Mouse (Mus musculus) cerebellum, adult 2 months (tissue): ENCODE data around the gene Gpr62. TPM values are rescaled to one million over a fixed set of nuclear protein-coding genes. Genes with fewer than 3 reads are reported as not detected.
A peak's percentile ranks its signal among the peaks of the same experiment; 100 is the strongest.

Experiments used
- DNase-seq, 2 experiments: peaks; one replicate each; pipeline ENCODE4 v3.0.0; 2021
- H3K27ac ChIP-seq: fragments of 200-500 bp; 2 replicates; pipeline ENCODE4 v1.5.1; 2012; ENCODE audit warnings: low read length, control low read depth, inconsistent platforms; ENCODE audit not compliant: insufficient read depth
- H3K27me3 ChIP-seq: fragments of 200-500 bp; 2 replicates; pipeline ENCODE4 v1.6.1; 2012; ENCODE audit warnings: inconsistent platforms, mild to moderate bottlenecking, low read length, moderate library complexity; ENCODE audit not compliant: control insufficient read depth, insufficient read depth
- H3K4me1 ChIP-seq: fragments of 200-500 bp; 2 replicates; pipeline ENCODE4 v1.6.1; 2011; ENCODE audit warnings: low read length; ENCODE audit not compliant: control insufficient read depth, insufficient read depth
- H3K4me3 ChIP-seq: fragments of 200-500 bp; replicated peaks from 2 replicates; pipeline ENCODE3; 2011; ENCODE audit warnings: mild to moderate bottlenecking, low read depth, low read length, control low read depth; ENCODE audit not compliant: insufficient read depth
- CTCF ChIP-seq: fragments of 200-500 bp; IDR thresholded peaks from 2 replicates; pipeline ENCODE4 v1.5.1; 2011; ENCODE audit warnings: low read depth, mild to moderate bottlenecking, control low read depth, low read length, moderate library complexity, borderline replicate concordance; ENCODE audit not compliant: insufficient read depth
- POLR2A ChIP-seq: fragments of 200-500 bp; IDR thresholded peaks from 2 replicates; pipeline ENCODE4 v1.6.1; 2011; ENCODE audit warnings: low read length, control low read depth, borderline replicate concordance; ENCODE audit not compliant: insufficient read depth
- WGBS: fragments of 180-500 bp; shearing (Covaris S2); methylation state at CpG from one replicate; pipeline ENCODE4 v1.1.7; 2018; 5-methylcytosine and 5-hydroxymethylcytosine counted together
- polyA plus RNA-seq: library from polyadenylated mRNA; depleted of rRNA; stranded (reverse); fragments of >200 nt; gene quantifications from 2 replicates; pipeline ENCODE4 v1.2.3, GENCODE M21; 2012

Gene Gpr62
- polyA plus RNA-seq, 1 experiment = 30.7 TPM

DNA sequence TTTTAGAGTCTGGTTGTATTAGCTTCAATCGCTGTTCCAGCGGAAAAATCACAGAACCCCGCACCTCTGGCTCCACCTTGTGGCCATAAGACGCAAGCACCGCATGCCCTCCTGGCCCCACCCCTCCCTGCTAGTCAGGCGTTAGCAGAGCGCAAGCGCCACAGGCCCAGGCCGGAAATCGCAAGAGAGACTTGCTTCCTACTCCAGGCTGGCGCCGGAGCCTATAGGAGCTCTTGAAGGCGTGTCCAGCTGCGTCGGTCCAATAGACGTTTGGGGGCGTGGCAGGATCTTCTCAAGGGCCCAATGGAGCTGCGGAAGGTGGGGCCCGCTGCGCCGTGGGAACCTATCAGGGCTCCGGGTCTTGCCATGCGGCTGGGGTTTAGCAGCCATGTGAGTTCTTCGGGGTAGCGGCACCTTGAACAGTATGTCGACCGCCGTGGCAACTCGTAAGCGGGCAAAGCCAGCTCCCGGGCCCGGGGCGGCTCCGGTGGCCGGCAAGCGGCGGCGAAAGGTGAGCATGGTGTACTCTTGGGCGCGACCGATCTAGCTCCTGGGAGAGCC, 11.3 kb upstream of the Gpr62 start, which contains the start of gene Parp3:
TSS of gene Parp3 (minus strand) at position 26 of the 561 bp plus-strand sequence.
- WGBS = under 1% methylated on average over 41 of the region's 41 CpGs
- peak; percentile 100 for DNase-seq
- 0 out of 2 replicates have a peak, but pooled peaks have one; percentile 36 for TF ChIP-seq POLR2A
- peak; percentile 97 for TF ChIP-seq CTCF
- Histone ChIP-seq H3K4me3 (peak within 1 kb of the TSS; percentile 87), H3K4me1 (peaks cover 23% of the 10 kb centered on the region), H3K27ac (peak within 1 kb of the TSS; percentile 41), H3K27me3 (no peaks in the 10 kb centered on the region)

DNA sequence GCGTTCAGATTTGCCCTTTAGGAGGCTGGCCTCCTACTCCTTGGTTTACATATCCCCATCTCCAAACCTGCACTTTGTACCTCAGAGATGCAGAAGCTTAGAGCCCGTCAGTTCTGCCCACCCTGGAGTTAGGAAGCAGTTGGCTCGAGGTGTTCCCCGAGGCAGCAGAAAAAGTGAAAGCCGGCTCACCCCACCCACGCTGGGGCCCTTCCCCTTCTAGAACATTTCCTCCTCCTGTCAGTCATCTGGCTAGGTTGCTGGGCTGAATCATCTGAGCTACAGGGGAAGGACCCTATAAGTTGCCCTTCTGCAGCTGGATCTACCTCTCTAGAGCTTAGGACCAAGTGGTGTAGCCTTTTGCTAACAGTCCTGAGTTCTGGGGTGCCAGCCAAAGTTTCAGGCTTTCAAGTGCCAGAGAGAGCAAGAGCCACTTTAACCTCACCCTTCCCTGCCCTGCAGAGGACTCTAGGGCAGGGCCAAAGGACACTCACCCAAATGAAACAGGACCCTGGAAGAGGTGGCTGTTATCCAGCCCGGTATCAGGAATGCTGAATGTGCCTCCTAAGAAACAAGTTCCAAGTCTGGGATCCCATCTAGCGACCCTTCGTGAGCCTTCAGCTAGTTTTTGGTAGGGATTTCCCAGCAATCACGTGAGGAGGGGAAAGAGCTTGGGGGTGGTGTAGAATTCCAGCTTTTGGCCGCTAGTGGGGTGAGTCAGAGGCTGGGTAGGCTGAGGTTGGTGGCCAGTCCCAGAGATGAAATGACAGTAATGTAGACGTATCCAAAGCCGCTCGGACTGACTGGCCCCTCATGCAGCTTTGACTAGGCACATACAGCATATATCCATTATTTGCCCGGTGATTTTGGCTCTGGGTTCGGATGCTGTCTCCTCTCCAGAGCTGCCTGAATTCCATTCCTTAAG, 10.5 kb upstream of the Gpr62 start:
- Histone ChIP-seq H3K27ac (peak overlapping the region; percentile 41), H3K4me1 (peaks cover 23% of the 10 kb centered on the region), H3K27me3 (no peaks in the 10 kb centered on the region), H3K4me3 (peak overlapping the region; percentile 43)
- no peak for TF ChIP-seq POLR2A
- no peak for TF ChIP-seq CTCF
- 27% methylated on average over 16 of the region's 16 CpGs for WGBS
- no peak for DNase-seq

DNA sequence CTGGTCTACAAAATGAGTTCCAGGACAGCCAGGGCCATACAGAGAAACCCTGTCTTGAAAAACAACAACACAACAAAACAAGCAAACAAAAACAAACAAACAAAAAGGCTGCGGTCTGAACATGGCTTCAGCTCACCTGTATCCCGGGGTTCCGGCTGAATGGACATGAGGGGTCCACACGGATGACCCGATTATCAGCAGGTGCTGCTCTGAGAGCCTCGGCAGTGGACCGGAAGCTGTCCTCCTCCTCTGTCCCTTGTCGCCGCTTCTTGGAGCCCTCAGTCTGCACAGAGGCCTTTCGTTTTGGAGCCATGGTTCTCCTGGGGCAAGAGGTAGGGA, 9.9 kb upstream of the Gpr62 start, which contains the start of gene Rrp9:
TSS of gene Rrp9 (plus strand) at position 301 of the 339 bp plus-strand sequence.
- Histone ChIP-seq H3K27ac (peak within 1 kb of the TSS; percentile 41), H3K27me3 (no peaks in the 10 kb centered on the region), H3K4me1 (peaks cover 23% of the 10 kb centered on the region), H3K4me3 (peak within 1 kb of the TSS; percentile 43)
- no peak for TF ChIP-seq CTCF
- no peak for TF ChIP-seq POLR2A
- peak in 1 of 2 experiments; percentile 21 for DNase-seq
- WGBS = 82% methylated on average over 10 of the region's 10 CpGs

- WGBS = 70% methylated on average over 7 of the region's 7 CpGs
- no peak overlapping the region for H3K4me3 ChIP-seq
- no peak for TF ChIP-seq CTCF
- no peak for TF ChIP-seq POLR2A
- H3K27ac ChIP-seq = no peak overlapping the region
- no peaks in the 10 kb centered on the region for H3K27me3 ChIP-seq
- H3K4me1 ChIP-seq = peaks cover 23% of the 10 kb centered on the region
- peak in 1 of 2 experiments; percentile 27 for DNase-seq
These were observed 9.3 kb upstream of the Gpr62 start for GRCm38 (mm10) chr9:106475046-106475445.

- Histone ChIP-seq H3K27ac (no peak overlapping the region), H3K4me3 (no peak overlapping the region), H3K27me3 (no peaks in the 10 kb centered on the region), H3K4me1 (peaks cover 18% of the 10 kb centered on the region)
- peak; percentile 79 to 81 for DNase-seq
- 13% methylated on average over 6 of the region's 6 CpGs for WGBS
- TF ChIP-seq POLR2A (0 out of 2 replicates have a peak, but pooled peaks have one; percentile 24), CTCF (peak; percentile 68)
These were observed 8.7 kb upstream of the Gpr62 start for GRCm38 (mm10) chr9:106474456-106474855.

DNA sequence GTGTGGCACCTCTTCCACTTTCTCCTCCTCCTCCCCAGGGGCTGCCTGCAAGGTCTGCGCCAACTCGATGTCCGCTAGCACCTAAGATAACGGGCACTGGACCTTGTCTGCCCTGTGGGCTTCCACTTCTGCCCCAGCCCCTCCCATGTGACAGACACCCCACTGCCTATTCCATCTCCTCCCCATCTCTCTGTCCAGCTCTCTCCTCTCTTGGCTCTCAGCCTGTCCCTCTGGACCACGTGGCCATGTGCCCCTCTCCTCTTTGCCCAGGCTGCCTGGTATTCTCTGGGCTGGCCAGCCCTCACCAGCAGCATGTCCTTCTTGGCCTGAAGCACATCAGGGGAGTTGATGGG, 8.0 kb upstream of the Gpr62 start:
- no peak overlapping the region for H3K4me3 ChIP-seq
- peaks cover 16% of the 10 kb centered on the region for H3K4me1 ChIP-seq
- DNase-seq = peak in 1 of 2 experiments; percentile 45
- WGBS = 52% methylated on average over 5 of the region's 5 CpGs
- H3K27ac ChIP-seq = no peak overlapping the region
- no peaks in the 10 kb centered on the region for H3K27me3 ChIP-seq
- TF ChIP-seq CTCF (no peak), POLR2A (no peak)

DNA sequence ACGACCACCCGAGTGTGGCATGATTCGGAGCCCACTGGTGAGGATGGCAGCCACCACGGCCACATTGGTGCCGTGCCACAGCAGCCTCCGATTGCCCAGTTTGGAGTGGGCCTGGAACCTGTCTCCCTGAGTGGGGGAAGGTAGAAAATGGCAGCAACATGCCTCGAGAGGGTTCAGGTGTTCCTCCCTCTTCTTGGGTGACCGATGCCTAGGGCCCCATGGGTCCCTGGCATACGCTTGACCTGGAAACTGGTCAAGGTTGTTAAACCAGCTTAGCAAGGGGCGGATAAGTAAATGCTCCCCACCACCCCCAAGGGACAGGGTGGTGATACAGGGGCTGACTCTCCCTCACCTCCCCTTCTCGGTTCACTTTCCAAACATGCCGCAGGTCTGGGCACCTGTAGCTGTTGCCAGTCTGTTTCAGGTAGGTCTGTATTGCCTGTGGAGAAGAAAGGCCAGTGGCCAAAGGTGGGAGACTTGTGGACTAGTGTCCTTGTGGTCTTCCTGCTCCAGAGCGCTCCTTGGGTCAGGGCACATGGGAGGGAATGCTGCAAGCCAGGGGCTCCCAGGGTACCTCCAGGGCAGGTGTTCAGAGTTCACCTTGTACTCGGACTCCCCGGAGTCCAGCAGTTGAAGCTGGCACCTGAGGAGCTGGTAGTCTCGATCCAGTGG, 7.5 kb upstream of the Gpr62 start:
- Histone ChIP-seq H3K27ac (no peak overlapping the region), H3K4me3 (no peak overlapping the region), H3K27me3 (no peaks in the 10 kb centered on the region), H3K4me1 (peaks cover 16% of the 10 kb centered on the region)
- no peak for TF ChIP-seq POLR2A
- TF ChIP-seq CTCF = no peak
- DNase-seq = peak; percentile 30 to 33
- 66% methylated on average over 16 of the region's 16 CpGs for WGBS
